Mouse (Mus musculus): ENCODE measurements at regions not wholly inside any gene's neighbourhood (a gene's known extent, or its start where the extent isn't known, plus 50 kb on each side); places are given as distances from the start of the nearest gene placed in this dataset.

DNA sequence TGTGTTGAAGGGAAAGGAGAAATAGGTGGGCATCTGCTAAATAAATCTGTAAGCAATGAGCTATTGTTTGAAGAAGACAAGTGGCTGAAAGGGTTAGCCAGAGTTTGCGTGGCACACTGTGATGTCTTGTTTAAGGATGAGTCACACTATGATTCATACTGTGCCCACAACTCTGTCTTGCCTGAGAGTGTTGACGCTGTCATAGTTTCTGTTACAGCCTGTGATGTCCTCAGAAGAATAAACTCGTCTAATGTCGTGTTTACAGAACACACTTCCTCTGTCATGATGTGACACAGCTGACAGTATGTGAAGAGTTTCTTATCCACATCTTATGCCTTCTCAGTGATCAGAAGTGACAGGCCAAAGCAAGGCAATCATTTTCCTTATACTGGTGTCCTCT lies 274.5 kb upstream of the Tmem132c start:
- DNase-seq, result no peak

DNA sequence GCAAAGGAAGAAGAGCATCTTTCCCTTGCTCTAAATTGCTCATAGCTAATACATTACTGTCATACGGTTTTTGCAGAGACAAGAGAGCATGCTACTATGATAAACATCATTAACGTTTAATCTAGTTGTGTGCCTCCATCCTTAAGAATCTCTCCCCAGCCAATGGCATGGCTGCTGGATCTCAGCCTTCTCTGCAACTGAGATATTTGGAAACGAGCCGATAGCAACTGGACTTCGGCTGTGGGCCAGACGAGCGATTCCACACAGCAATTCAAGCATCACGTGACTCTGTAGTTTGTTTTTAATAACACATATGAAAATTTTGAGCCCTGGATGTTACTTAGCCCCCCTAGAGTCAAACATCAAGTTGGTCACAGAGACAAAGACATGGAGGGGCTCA lies 272.2 kb upstream of the Tmem132c start:
- no peak for DNase-seq

DNA sequence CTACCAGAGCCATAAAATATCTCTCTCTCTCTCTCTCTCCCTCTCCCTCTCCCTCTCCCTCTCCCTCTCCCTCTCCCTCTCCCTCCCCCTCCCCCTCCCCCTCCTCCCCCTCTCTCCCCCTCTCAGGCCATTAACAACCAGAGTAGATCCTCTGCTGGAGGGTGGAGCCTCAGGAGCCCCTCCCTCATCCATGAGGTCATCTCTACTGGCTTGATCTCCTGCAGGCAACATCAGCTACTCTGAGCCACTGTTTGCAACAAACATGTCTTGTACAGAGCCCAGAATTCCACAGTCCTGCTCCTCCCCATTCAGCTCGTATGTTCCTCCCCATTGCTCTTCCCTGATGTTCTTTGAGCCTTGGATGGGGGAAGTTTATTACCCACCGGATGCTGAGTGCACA lies 270.3 kb upstream of the Tmem132c start:
- no peak for DNase-seq

DNA sequence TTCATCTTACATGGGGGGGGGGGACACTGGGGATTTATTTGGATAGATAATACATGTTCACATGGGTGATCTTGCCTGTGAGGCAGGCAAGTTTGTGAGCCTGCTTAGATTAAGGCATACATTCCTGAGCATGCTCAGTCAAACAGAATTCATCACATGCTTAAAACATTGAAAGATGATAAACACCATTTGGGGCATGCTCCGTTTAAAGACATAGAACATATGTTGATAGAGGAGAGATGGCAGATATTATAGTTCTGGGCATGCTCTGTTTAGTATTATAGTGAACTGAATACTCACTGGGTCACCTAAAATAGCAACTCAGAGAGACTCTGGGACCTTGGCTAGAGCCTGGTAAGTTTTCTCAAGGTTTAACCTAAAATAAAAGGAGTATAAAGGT lies 269.6 kb upstream of the Tmem132c start:
- DNase-seq, result no peak

DNA sequence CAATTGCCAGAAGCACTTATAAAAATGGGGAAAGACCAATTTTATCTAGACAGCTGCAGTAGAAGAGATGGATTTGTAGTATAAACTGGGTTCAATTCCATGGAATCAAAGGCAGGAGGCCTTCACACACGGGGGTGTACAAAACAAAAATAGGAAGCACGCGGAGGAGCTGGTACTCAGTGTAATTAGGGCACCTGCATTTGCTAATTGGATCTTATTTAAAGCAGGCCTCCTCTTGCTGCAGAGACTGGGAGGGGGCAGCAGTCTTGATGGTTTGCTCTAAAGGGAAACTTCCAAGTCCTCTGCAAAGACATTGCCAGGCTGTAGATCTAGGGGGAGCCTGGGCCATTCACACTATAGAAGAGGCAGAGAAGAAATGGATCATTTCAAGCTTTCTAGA lies 268.2 kb upstream of the Tmem132c start:
- no peak for DNase-seq

DNA sequence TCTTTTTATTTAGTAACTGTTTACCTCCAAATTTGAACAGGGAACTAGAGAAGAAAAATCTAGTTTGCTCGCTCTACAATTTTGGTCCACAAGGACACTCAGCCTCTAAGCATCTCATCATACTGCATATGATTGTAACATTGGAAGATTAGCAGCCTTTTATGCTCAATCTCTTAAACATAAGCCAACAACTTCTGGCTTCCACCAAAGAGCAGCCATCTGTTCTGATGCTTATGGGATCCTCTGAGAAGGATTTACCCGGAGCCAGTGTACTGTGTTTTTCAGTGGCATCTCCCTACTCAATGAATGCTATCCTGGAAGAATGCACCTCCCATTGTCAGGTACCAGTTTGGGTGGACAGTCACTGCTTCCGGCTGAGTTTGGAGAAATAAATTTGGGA lies 267.0 kb upstream of the Tmem132c start:
- peak; percentile 16 for DNase-seq

DNA sequence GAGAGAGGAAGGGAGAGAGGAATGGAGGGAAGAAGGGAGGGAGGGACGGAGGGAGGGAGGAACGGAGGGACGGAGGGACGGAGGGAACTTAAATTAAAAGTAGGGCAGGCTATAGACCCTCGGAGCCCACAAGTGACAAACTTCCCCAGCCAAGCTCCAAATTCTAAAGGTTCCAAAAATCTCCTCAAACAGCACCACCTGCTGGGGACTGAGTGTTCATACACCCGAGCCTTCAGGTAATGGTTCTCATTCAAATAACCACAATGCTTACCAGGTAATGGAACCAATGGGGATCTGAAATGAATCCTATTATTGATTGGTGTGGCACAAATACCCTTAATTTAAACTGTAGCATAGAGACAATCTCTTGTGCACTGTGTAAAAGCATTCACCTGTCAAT lies 246.0 kb upstream of the Tmem132c start:
- no peak for DNase-seq

DNA sequence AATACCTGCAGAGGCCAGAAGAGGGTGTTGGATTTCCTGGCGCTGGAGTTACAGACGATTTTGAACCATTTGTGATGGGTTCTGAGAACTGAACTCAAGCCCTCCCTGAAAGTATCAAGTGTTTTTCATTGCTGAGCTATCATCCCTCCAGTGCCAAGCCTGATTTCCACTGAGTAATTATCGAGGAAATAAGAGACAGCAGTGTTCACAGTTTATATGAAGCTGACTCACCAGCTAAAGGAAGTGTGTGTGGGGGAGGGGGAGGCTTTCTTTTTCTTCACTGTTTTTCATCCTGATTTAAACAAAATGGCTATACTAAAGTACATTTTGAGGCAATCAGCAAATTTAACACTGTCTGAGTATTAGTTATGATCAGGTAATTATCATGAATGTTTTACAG lies 227.4 kb upstream of the Tmem132c start:
- no peak for DNase-seq

DNA sequence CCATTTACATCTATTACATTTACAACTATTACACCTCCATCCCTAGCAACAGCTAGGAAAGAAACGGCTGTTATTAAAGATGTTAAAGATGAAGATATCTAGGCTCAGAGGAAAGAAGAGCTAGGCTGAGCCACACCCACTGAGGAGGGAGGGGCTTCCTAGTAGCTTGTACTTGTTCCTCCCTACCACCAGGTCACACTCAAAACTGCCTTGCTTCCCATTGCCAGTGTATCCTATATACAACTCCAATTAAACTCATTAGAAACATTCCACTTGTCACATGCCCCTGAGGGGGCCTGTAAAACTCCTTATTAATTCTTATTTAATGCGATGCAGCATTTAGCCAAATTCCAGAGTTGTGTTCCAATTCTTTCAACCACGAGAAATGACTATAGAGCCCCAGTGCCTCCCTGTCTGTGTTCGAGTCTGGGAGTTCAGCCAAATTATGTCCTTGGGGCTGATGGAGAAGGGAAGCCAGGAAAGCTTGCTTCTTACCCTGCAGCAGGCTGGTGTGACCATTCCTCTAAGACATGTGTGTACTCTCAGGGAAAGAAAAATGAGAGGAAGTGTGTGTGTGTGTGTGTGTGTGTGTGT lies 225.0 kb upstream of the Tmem132c start:
- no peak for DNase-seq

DNA sequence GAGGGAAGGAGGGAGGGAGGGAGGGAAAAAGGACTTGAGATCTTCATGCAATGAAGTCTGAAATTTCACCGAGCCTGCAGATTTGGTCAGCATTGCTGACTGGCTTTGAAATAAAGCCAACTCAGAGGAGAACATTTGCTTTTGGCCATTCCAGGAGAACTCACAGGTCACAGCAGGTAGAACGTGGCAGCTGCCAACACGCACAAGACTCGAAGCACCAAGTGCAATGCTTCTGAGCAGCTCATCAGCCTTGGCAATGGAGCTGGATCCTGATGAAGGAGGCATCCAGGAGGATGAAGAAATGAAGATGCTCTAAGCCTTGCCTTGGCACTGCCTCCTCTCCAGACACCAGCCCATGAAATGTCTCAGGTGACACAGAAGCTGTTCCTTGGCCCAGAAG lies 223.6 kb upstream of the Tmem132c start:
- DNase-seq, result no peak

DNA sequence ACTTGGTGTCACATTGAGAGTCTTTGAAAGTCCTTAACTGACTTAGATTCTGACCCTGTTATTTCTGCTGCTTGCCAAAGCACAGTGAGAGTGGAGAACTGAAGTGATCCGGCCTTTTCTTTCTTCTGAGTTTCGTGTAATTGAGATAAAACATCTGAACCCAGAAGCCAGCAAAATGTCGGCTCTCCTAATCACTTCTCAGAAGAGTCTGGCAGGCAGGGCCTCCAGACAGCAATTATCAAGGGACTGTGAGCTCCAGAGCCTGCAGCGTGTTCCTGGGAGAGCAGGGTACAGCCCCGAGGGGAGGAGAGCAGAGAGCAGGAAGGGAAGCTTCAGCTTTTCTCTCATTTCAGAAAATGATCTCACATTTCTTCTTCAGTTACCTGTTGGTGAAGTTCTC lies 205.1 kb upstream of the Tmem132c start:
- no peak for DNase-seq

DNA sequence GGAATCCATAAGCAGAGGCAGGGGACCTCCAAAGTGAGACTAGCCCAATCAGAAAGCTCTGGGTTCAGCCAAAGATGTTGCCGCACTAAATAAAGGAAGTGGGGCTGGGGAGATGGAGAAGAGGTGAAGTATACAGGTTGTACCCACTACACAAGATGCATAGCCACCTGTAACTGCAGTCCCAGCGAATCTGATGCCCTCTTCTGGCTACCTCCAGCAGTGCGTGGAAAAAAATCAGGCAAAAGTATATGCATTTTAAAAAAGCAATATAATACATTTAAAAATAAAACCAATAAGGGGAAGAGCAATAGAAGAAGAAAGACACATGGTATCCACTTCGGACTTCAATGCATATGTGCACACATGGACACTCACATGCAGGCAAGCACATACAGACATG lies 183.8 kb upstream of the Tmem132c start:
- DNase-seq, result no peak

DNA sequence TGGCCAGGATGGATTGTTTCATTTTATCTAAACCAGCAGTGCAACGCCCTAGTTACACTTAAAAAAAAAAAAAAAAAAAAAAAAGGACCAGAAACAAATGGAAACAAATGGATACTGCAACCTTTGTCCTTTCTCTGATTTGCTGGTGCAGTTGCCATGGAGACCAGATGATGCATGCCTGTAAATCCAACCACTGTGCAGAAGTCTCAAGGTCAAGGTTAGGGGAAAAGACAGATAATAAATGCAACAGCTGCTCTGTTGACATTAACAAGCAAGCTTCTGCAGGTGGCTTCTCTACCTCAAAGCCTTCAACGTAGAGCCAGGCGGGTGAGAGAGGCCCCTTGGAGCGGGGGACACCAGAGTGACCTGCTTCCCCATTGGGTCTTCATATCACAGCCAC lies 167.3 kb upstream of the Tmem132c start:
- no peak for DNase-seq
